Mouse (Mus musculus) urinary bladder, postnatal 10 days (tissue): ENCODE data around the gene Armh3.
"Not testable (repeated sequence)": the region's sequence is repeated elsewhere in the genome, so short reads cannot be mapped to it uniquely, and the experiment has no call there.

Experiments used
- DNase-seq: peaks from one replicate; pipeline ENCODE4 v3.0.0; 2022; ENCODE audit warnings: low spot score

Gene Armh3

DNA sequence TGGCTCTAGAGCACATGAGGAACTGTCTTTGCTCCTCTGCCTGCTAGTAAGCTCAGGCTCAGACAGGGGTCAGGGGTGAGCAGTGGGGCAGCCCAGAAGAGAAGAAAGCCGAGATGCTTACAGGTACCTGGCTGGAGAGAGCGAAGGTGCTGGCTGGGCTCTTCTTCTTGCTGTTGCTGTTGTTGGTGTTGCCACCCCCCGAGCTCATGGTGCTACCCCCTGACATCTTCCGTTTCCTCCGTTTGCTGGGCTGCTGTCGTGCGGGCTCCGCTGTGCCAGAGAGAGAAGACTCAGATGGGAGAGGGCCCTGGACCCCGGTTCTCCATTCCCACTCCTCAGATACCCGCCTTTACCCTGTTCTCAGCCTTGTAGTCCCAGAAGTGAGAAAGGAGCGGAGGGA, 35.6 kb upstream of the Armh3 start:
- DNase-seq, result no peak

DNA sequence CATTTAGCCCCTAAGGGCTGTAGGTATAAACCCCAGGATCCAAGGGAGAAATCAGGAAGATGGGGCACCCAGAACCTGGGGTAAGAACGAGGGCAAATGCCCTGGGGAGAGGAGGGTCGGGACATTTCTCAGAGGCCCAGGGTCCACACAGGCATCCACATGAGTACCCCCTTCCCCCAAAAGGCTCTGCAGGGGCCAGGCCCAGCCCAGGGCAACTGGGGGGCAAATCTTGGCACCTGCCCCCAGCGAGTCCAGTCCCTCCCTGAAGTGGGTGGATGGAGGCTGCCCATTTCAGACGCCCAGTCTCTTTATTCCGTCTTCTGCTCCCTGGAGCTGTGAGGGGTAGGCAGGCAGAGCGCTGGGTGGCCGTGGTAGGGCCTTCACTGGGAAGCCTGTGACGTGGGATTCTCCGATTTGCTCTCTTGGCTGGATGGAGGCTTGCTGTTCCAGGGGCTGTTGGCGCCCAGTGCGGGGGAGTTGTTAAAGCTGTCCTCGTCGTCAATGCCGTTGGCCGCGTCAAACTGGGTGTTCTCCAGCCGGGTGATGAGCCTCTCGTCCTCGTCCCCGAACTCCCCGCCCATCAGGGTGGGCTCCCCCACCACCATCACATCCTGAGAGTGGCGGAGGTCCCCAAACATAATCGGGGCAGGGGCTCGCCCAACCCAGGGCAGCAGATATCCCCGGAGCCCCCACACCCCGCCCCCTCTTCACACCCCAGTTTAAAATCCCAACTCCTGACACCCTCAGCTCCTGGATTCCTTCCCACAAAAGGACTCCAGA, 34.6 kb upstream of the Armh3 start:
- no peak for DNase-seq

DNA sequence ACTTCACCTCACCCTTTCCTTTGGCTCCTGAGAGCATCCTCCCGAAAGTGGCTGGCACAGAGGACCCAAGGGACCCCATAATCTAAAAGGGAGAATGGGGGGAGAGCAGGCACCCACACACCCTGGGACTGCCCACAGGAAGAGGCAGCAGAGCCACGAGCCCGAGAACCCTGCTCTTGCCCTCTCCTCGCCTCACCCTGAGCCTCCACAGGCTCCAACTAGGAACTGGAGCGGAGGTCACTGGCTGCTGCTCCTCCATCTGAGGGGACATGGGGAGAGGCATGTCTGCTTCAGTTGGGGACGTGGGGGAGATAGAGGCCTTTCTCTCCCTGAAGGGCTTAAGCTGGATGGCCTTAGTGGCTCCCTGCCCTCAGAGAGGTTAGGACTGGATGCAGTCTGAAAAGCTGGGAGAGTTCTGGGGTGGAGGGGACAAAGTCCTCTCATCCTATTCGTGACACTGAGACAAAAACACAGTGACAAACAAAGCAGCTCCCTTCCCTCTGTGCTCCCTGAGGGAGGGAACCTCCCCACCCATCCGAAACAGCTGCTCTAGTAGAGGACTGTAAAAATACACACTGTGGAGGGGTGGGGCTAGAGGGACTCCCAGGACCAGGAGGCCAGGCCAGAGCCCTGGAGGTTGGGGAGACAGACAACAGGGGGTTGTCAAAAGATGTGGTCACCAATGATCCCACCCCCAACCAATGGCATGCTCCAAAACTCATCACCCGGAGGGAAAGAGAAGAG, 33.6 kb upstream of the Armh3 start:
- DNase-seq, result no peak

DNA sequence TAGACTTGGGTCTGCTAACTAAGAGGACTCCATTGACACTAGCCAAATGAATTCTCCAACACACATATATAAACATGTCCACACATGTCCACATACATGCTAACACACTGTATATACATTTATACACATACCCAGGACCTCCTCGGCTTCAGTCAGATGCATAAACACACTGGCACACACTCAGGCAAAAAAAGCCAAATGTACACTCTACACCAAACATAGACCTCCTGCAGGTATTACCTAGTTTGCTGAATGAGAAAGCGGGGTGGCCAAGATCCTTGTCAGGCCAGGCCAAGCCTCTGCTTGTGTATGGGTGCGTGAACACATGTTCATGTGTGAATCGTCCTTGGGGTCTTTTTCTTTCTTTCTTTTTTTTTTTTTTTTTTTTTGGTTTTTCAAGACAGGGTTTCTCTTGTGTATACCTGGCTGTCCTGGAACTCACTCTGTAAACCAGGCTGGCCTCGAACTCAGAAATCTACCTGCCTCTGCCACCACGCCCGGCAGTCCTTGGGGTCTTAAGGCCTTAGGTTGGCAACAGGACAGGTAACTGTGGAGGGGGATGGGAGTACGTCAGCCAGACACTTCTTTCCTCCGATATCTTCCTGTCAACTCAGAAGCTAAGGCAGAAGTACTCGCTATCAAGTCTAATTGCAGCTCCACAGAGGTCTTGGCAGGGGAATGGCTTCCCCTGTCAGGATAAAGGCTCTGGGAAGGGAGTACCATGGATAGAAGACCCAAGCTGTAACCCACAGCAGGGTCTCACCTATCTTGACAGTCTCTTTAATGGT, 32.1 kb upstream of the Armh3 start:
- no peak for DNase-seq

DNA sequence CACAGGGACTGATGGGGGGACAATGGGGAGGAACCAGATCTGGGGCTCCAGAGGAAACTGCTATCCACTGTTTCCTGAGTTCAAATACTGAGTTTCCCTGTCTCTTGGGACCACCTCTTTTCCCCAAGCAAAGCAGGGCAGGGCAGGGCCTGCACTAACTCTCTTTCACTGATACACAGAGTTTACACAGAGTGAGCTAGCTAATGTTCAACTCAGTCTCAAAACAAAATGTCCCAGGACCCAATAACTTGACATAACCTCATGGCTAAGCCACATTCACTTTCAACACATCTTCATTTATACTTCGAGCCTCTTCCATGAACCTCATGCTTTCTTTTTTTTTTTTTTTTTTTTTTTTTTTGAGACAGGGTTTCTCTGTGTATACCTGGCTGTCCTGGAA, 31.4 kb upstream of the Armh3 start:
- DNase-seq, result no peak

DNA sequence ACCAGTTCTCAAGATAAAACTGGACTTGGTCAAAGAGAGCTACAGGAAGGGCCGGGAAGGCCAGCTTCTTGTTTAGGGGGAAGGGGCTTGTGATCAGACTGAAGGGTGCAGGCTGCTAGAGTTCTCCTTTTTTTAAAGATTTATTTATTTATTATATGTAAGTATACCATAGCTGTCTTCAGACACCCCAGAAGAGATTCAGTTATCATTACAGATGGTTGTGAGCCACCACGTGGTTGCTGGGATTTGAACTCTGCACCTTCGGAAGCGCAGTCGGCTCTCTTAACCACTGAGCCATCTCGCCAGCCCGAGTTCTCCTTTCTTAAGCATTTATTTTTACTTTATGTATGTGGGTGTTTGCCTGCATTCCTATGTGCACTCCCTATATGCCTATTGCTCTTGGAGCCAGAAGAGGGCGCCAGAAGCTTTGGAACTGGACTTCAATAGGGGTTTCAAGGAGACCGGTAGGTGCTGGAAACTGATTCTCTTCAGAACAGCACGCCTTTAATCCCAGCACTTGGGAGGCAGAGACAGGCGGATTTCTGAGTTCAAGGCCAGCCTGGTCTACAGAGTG, 30.5 kb upstream of the Armh3 start:
- DNase-seq, result no peak

DNA sequence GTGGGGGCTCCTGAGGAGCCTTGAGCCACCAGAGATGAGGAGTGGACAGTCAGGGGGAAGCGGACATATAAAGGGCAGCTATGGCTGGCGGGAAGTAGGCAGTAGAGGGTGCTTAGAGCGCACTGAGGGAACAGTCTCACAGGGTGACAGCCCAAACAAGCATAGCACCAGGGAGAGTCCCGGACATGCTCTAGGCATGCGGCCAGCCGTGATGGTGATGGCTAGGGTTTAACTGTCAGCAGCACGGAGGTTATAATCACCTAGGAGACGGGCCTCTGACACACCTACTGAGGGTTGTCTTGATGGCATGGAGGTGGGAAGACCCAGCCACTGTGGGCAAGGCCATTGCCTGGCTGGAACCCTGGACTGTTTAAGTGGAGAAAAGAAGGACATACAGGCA, 28.3 kb upstream of the Armh3 start:
- no peak for DNase-seq

DNA sequence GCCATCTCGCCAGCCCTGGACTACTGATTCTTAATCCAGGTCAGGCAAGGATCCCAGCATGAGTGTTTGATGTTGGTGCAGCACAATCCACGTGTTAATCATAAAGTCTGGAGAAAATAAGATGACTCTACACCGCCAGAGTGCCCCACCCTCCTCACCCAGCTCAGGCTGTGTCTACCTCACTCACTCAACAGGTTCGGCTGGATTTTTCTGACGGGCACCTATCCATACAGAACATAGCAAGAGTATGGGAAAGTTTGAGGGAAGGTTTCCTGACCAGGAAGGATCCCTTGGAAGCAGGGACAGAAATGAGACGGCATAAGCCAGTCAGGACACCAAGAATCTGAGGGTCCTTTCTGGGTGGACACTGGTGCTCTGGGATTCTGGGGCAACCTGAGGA, 26.7 kb upstream of the Armh3 start:
- no peak for DNase-seq

DNA sequence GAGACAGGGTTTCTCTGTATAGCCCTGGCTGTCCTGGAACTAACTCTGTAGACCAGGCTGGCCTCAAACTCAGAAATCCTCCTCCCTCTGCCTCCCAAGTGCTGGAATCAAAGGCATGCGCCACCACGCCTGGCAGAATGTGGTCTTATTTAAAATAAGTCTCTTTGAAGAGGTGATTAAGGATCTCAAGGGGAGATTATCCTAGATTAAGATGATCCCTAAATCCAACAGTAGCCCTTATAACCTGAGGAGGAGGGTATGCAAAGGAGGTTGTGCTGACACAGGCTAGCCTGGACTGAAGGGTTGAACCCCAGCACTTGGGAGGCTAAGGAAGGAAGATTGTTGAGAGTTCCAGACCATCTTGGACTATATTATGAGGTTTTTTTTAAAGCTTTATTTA, 17.7 kb upstream of the Armh3 start:
- DNase-seq, result no peak

DNA sequence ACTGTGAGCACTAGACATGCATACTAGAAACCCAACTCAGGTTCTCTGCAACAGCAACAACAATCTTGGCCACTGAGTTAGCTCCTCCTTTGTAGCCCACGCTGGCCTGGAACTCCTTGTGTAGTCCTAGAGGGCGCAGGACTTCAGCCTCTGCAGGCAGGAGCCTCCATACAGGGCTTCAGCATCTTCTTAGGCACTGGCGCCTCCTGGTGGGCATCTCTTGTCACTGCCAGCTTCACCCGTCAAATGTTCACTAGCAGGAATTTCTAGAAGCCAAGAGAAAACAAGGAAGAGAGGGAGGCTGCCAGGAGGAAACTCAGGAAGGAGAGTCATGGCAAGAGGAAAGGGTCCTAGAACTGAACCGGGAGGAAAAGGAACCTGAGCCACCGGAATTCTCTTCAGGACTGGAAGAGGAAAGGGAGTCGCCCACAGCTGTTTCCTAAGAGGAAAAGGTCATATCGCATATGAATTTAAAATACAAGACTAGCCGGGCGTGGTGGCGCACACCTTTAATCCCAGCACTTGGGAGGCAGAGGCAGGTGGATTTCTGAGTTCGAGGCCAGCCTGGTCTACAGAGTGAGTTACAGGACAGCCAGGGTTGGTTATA, 16.4 kb upstream of the Armh3 start:
- peak; percentile 59 for DNase-seq

DNA sequence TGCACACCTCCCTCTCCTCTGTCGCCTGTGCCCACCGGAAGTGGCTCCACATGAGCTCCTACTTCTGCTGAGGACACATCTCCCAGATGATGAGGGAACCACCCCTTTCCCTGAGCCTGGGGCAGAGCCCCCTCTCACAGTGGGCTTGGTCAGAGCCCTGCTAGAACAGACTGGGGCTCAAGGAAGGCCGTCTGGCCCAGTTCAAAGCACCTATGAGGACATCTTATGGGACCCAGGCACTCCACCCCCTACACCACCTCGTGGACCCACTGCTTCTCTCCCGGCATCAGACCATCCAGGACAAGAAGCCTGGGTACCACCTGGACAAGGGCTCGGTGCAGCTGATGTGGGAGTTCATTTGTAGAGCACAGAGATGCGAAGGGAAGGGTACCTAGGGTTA, 7.4 kb upstream of the Armh3 start:
- DNase-seq, result no peak

DNA sequence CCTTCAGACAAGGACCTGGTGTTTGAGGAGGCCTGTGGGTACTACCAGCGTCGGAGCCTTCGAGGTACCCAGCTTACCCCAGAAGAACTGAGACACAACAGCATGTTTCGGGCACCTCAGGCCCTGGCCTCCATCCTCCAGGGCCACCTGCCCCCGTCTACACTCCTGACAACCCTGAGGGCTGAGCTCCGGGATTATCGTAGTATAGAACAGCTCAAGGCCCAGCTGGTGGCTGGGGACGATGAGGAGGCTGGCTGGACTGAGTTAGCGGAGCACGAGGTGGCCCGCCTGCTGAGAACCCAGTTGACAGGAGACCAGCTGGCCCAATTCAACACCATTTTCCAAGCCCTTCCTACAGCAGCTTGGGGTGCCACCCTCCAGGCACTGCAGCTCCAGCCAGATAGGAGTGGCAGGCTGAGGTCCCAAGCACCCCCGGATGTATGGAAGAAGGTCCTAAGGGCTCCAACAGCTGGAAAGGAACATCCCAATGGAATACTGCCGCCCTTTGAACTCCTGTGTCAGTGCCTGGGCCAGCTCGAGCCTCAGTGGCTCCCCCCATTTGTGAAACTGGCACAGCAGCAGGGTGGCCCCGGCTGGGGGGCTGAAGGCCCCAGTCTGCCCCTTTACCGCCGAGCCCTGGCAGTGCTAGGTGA, 6.7 kb upstream of the Armh3 start:
- no peak for DNase-seq

DNA sequence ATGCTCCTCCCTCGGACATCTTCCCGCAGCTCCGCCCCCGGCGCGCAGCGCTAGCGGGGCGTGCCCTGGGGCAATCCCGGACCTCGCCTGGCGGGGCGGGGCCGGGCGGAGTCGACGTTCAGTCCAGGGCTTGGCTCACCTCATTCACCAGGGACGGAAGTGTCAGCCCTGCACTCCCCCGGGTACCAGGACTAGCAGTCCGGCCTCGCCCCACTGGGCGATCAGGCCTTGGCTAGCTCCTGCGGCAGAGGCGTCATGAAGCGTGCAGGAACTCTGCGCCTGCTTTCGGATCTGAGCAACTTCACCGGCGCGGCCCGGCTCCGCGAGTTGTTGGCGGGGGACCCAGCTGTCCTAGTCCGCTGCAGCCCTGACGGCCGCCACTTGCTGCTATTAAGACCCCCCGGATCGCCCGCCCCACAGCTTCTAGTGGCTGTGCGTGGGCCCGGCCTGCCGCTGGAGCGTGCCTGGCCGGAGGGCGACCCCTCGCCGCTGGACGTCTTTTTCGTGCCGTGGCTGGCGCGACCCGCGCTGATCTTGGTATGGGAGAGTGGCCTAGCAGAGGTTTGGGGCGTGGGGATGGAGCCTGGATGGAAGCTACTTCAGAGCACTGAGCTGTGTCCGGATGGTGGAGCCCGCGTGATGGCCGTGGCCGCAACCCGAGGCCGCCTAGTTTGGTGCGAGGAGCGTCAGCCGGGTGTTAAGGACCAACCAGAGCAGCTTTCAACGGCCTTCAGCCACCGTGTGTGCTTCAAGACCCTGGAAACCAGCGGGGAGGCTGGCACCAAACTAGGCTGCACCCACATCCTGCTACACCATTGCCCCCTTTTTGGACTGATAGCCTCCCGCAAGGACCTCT, 5.3 kb upstream of the Armh3 start, which contains the start of gene Hps6:
Hps6 (plus strand) TSS at position 138 of the 856 bp plus-strand sequence.
- DNase-seq, result peak; percentile 44

DNA sequence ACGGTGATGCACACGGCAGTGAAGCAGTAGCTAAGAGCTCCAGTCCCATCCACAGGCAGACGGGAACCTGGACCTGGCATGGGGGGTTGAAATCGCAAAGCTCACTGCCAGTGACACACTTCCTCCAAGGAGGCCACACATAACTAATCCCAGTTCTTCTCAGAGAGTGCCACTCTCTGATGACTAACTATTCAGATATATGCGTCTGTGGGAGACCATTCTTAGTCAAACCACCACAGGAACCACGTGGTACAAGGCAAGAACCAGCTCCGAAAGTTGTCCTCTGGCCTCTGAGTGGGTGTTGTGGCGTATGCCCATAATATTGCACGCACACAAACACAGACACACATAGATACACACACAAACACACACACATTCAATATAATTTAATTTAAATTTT, 4.0 kb upstream of the Armh3 start:
- no peak for DNase-seq

DNA sequence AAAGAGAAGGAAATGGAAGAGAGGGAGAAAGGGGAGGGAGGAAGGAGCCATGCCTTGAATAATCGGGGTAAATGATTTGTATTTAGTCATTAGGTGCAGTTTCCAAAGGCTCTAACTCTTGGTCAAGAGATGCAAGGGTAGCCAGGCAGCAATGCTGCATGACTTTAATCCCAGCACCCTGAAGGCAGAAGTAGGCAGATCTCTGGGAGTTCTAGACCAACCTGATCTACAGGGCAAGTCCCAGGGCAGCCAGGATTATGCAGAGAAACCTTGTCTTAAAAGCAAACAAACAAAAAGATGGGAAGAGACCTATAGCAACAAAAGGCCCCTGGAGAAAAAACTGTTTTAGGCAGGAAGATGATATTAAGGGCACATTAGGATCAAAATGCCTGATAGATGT, 1.1 kb upstream of the Armh3 start:
- no peak for DNase-seq

DNA sequence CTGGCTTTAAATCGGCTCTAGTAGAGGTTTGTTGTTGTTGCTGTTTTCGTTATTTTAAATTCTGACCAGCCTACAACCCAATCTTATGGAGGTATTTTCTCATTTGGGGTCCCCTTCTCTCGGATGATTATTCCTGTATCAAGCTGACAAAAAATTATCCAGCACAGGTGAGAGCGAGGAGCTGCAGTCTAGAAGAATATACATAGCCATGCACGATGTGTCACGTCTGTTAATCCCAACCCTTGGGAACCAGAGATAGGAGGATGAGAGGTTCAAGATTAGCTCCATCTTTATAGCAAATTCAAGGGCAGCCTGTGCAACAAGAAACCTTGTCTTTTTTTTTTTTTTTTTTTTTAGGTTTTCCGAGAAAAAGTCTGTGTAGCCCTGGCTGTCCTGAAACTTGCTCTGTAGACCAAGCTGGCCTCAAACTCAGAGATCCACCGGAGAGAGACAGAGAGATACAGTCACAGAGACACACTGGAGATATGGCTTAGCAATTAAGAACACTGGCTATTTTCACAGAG, 468 bp upstream of the Armh3 start:
- no peak for DNase-seq

DNA sequence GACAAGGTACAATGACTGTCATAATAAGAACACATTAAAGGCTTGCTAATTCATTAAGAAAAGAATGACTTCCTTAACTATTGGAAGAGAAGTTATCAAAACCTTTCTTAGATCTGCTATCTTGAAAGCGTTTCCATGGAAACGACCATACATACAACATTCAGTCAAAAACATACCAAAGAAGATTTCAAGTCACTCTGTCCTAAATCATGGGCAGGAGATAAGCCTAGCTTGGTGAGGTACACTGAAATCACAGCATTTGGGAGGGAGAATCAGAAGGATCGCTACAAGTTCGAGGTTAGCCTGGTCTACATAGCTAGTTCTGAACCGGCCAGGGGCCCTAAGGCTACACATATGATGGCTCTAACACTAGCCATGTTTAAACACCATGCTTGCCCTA, 923 bp downstream of the Armh3 start:
- no peak for DNase-seq

DNA sequence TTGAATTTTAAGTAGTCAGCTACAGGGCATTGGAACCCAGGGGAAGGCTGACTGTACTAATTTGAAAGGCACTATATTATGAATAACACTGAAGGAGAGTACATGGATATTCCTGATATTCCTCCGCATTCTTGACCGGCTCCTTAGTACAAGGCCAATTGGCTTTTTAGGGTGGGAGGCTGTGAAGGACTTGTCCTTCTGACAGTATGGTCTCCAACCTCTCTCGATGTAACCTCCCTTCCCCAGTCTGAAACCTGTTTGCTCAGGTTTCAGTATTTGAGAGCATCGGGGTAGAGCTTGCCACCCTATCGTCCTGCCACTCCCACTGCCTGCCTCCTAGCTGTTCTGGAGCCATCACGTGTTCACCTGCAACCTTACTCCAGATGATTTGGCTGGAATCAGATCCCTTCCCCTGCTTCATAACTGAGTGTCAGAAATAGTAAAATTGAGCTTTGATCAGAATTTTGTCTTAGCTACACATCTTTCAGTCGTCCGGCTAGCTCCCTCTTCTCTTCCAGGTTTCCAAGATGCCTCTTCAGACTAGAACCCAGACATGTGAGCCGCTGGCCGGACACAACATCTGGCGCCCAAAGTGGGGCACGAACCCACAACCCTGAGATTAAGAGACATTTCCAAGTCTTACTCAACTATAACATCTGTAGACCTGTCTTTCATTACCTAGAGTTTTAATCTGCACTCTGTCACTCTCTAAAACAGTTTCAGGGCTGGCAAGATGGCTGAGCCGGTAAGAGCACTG, 4.1 kb downstream of the Armh3 start:
- no peak for DNase-seq

DNA sequence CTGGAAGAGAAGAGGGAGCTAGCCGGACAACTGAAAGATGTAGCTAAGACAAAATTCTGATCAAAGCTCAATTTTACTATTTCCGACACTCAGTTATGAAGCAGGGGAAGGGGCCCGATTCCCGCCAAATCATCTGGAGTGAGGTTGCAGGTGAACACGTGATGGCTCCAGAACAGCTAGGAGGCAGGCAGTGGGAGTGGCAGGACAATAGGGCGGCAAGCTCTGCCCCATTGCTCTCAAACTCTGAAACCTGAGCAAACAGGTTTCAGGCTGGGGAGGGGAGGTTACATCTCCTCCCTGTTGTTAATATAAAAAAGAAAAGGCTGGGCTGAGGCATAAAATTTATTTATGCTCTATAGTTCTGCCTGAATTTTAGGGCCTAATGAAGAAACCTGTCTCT, 4.8 kb downstream of the Armh3 start:
- DNase-seq, result not testable (repeated sequence)

DNA sequence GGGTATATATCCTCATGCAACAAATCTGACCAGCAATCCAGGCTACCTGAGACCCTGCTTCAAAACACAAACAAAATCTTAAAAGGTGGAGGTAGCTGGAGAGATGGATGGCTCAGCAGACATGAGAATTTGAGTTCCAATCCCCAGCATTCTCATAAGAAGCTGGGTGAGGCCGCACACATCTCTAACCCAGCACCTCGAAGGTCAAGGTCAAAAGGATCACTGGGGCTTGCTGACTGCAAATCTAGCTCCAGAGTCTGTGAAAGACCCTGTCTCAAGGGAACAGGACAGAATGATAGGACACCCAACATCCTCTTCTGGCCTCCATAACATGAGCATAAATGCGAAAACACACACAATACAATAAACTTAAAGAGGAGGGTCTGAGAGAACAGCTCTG, 7.1 kb downstream of the Armh3 start:
- no peak for DNase-seq
